Mouse (Mus musculus): ENCODE measurements at regions not wholly inside any gene's neighbourhood (a gene's known extent, or its start where the extent isn't known, plus 50 kb on each side); places are given as distances from the start of the nearest gene placed in this dataset.
A peak's percentile ranks its signal among the peaks of the same experiment; 100 is the strongest.

DNA sequence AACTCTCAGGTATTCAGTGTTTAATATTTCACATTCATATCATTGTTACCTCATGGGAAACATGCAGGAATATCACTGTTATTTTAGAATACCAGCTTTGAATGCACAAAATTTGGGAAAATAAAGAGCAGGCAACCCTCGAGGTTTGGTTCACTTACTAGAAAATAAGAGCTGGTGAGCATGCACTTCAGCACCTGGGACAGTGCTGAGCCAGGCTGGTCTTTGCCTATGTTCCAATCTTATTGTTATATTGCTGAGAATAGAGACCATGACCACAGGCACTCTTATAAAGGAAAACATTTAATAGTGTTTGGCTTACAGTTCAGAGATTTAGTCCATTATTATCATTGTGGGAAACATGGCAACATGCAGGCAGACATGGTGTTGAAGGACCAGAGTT is 92.9 kb upstream of the Rbfox1 start:
- ATAC-seq (ENCODE audit: insufficient read depth) (no peak), DNase-seq (peak; percentile 56)
- H3K27ac ChIP-seq (ENCODE audit: low read depth) = no peak overlapping the region
- no peaks in the 10 kb centered on the region for H3K9me3 ChIP-seq (ENCODE audit: low read depth, low read length)
- H3K4me3 ChIP-seq (ENCODE audit: low read depth, low read length) = no peak overlapping the region
- H3K4me1 ChIP-seq (ENCODE audit: insufficient read depth) = no peaks in the 10 kb centered on the region
- H3K4me2 ChIP-seq = no peak overlapping the region
- H3K27me3 ChIP-seq (ENCODE audit: insufficient read depth, low read length) = no peaks in the 10 kb centered on the region
- WGBS = 21% methylated on average over 1 of the region's 1 CpGs
- no peaks in the 10 kb centered on the region for H3K36me3 ChIP-seq (ENCODE audit: insufficient read depth)
- TF ChIP-seq CTCF (IDR thresholded peaks at IDR 0.05; ENCODE audit: low read depth) = no peak
- no peak overlapping the region for H3K9ac ChIP-seq

- no peak overlapping the region for H3K27ac ChIP-seq (ENCODE audit: low read depth)
- DNase-seq (no peak), ATAC-seq (ENCODE audit: insufficient read depth) (no peak)
- no peak overlapping the region for H3K9ac ChIP-seq
- H3K4me3 ChIP-seq (ENCODE audit: low read depth, low read length) = no peak overlapping the region
- H3K9me3 ChIP-seq (ENCODE audit: low read depth, low read length) = no peaks in the 10 kb centered on the region
- no peak for TF ChIP-seq CTCF (IDR thresholded peaks at IDR 0.05; ENCODE audit: low read depth)
- no peak overlapping the region for H3K4me2 ChIP-seq
- no peaks in the 10 kb centered on the region for H3K27me3 ChIP-seq (ENCODE audit: insufficient read depth, low read length)
- H3K36me3 ChIP-seq (ENCODE audit: insufficient read depth) = no peaks in the 10 kb centered on the region
- H3K4me1 ChIP-seq (ENCODE audit: insufficient read depth) = no peaks in the 10 kb centered on the region
- WGBS = 89% methylated on average over 3 of the region's 3 CpGs
Measured at GRCm38 (mm10) chr16:5790161-5790560, 95.0 kb upstream of the Rbfox1 start.

DNA sequence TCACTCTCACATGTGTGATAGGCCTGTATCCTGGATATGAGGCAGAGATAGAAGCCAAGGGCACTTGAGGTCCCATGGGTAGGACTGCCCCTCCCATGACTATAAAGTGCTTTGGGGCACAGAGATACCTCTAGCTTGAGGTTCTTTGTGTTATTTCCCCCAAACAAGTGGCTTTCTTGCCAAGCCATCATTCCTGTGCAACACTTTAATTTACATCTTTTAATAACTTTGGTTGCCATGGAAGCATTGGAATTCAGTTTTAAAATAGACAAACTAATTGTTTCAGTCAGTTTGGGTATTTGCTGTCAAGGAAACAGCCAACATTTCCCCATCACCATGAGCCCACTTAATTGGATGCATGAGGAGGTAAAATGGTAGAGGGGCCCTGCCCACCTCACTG is 97.9 kb upstream of the Rbfox1 start:
- ATAC-seq (ENCODE audit: insufficient read depth) = no peak
- H3K4me2 ChIP-seq = no peak overlapping the region
- H3K27ac ChIP-seq (ENCODE audit: low read depth) = no peak overlapping the region
- TF ChIP-seq CTCF (IDR thresholded peaks at IDR 0.05; ENCODE audit: low read depth) = no peak
- DNase-seq = no peak
- no peaks in the 10 kb centered on the region for H3K36me3 ChIP-seq (ENCODE audit: insufficient read depth)
- no peaks in the 10 kb centered on the region for H3K27me3 ChIP-seq (ENCODE audit: insufficient read depth, low read length)
- H3K9ac ChIP-seq = no peak overlapping the region
- no peaks in the 10 kb centered on the region for H3K4me1 ChIP-seq (ENCODE audit: insufficient read depth)
- H3K4me3 ChIP-seq (ENCODE audit: low read depth, low read length) = no peak overlapping the region
- H3K9me3 ChIP-seq (ENCODE audit: low read depth, low read length) = no peaks in the 10 kb centered on the region

DNA sequence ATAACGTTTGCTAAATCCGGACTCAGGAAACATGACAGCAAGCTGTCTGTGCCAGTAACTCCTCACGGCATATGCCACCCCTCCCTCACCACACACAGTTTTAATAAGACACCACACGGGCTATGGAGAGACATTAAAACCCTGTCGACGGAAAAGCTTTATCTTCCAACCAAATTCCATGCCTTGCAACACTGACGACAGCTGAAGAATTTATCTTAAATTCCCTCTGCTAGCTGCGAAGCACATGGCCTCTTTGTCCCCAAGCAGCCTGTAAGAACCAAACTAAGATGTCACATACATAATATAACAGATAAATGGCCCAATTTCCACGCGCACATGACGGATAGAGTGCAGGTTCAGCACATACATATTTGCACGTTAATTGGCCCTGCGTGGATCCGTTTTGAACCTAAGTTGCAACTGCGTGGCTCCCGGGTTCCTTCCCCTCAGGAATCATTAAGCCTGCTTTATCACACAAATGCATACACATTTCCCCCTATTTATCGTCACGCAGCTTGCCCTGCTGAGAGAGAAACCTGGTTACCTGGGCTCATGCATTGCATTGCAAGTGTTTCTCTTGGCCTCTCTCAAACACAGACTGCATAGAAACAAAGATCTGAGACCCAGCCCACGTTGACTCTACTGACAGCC is 118.3 kb upstream of the Rbfox1 start:
- no peak overlapping the region for H3K27ac ChIP-seq (ENCODE audit: low read depth)
- H3K4me2 ChIP-seq = no peak overlapping the region
- no peak overlapping the region for H3K4me3 ChIP-seq (ENCODE audit: low read depth, low read length)
- H3K4me1 ChIP-seq (ENCODE audit: insufficient read depth) = no peaks in the 10 kb centered on the region
- no peak for TF ChIP-seq CTCF (IDR thresholded peaks at IDR 0.05; ENCODE audit: low read depth)
- 73% methylated on average over 19 of the region's 19 CpGs for WGBS
- no peak for ATAC-seq (ENCODE audit: insufficient read depth)
- H3K9me3 ChIP-seq (ENCODE audit: low read depth, low read length) = no peaks in the 10 kb centered on the region
- H3K9ac ChIP-seq = no peak overlapping the region
- H3K27me3 ChIP-seq (ENCODE audit: insufficient read depth, low read length) = no peaks in the 10 kb centered on the region
- no peak for DNase-seq
- H3K36me3 ChIP-seq (ENCODE audit: insufficient read depth) = no peaks in the 10 kb centered on the region

GRCm38 (mm10) chr16:5765143-5765542 is 120.0 kb upstream of the Rbfox1 start:
- H3K4me3 ChIP-seq (ENCODE audit: low read depth, low read length) = no peak overlapping the region

GRCm38 (mm10) chr16:5760821-5761220 is 124.3 kb upstream of the Rbfox1 start:
- 80% methylated on average over 4 of the region's 4 CpGs for WGBS
- Histone ChIP-seq H3K27me3 (ENCODE audit: insufficient read depth, low read length) (no peaks in the 10 kb centered on the region), H3K9ac (no peak overlapping the region), H3K4me2 (no peak overlapping the region), H3K27ac (ENCODE audit: low read depth) (no peak overlapping the region), H3K4me1 (ENCODE audit: insufficient read depth) (no peaks in the 10 kb centered on the region), H3K36me3 (ENCODE audit: insufficient read depth) (no peaks in the 10 kb centered on the region), H3K4me3 (ENCODE audit: low read depth, low read length) (no peak overlapping the region), H3K9me3 (ENCODE audit: low read depth, low read length) (no peaks in the 10 kb centered on the region)
- ATAC-seq (ENCODE audit: insufficient read depth) (no peak), DNase-seq (no peak)
- no peak for TF ChIP-seq CTCF (IDR thresholded peaks at IDR 0.05; ENCODE audit: low read depth)

More at GRCm38 (mm10) chr16:5765143-5765542, 120.0 kb upstream of the Rbfox1 start:
- Histone ChIP-seq H3K4me1 (ENCODE audit: insufficient read depth) (no peaks in the 10 kb centered on the region), H3K27ac (ENCODE audit: low read depth) (no peak overlapping the region), H3K9ac (no peak overlapping the region), H3K27me3 (ENCODE audit: insufficient read depth, low read length) (no peaks in the 10 kb centered on the region), H3K4me2 (no peak overlapping the region), H3K9me3 (ENCODE audit: low read depth, low read length) (no peaks in the 10 kb centered on the region), H3K36me3 (ENCODE audit: insufficient read depth) (no peaks in the 10 kb centered on the region)
- ATAC-seq (ENCODE audit: insufficient read depth) (no peak), DNase-seq (peak; percentile 87)
- no peak for TF ChIP-seq CTCF (IDR thresholded peaks at IDR 0.05; ENCODE audit: low read depth)
- 22% methylated on average over 4 of the region's 4 CpGs for WGBS

DNA sequence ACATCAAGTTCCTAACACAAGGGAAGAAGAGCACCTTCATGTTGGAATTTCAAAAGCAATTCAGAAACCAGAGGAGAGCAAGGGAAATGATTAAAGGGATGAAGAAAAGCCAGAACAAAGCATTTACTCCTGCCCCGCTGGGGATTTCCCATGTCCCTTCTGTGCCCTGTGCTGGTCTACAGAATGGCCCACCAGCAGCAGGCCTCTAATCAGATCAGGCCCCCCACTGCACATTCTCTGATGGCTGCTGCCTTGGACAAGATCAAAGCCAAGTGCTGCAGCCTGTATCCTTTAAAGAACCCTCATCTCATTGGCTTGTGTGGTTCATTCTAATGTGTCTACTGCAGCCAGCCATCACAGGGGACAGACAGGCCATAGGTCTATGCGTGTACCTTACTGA is 126.1 kb upstream of the Rbfox1 start:
- Histone ChIP-seq H3K27ac (ENCODE audit: low read depth) (no peak overlapping the region), H3K9me3 (ENCODE audit: low read depth, low read length) (no peaks in the 10 kb centered on the region), H3K4me3 (ENCODE audit: low read depth, low read length) (no peak overlapping the region), H3K36me3 (ENCODE audit: insufficient read depth) (no peaks in the 10 kb centered on the region), H3K4me1 (ENCODE audit: insufficient read depth) (no peaks in the 10 kb centered on the region), H3K4me2 (no peak overlapping the region), H3K9ac (no peak overlapping the region), H3K27me3 (ENCODE audit: insufficient read depth, low read length) (no peaks in the 10 kb centered on the region)
- no peak for DNase-seq
- no peak for TF ChIP-seq CTCF (IDR thresholded peaks at IDR 0.05; ENCODE audit: low read depth)
- WGBS = 89% methylated on average over 2 of the region's 2 CpGs
- ATAC-seq (ENCODE audit: insufficient read depth) = no peak

Measured in lung, embryonic 14.5 days (tissue).